Mouse (Mus musculus) erythroid progenitor cell, adult 5-6 weeks (primary cell): ENCODE results near the gene Col5a1. TPM values are rescaled to one million over a fixed set of nuclear protein-coding genes. Genes with fewer than 3 reads are reported as not detected.

ENCODE experiments used
- ATAC-seq: replicated peaks from 2 replicates; pipeline ENCODE4 v1.8.0; 2016; ENCODE audit warnings: moderate number of reproducible peaks, mild to moderate bottlenecking, moderate TSS enrichment, inconsistent platforms; ENCODE audit not compliant: poor library complexity, low FRiP score, severe bottlenecking
- total RNA-seq, 2 experiments: library from RNA; stranded (forward) in 1 of 2; stranded (reverse) in 1 of 2; fragments of 150-400 nt in 1 of 2; fragments of 186-747, 209-891 nt in 1 of 2; gene quantifications; 2 replicates each; pipeline versions ENCODE4 v1.2.3 to v1.2.4; 2015 to 2017; ENCODE audit warnings: low replicate concordance in 2 of 2

Gene Col5a1
- total RNA-seq, 2 experiments from 2014 or later, result 7.0 to 10.9 TPM

DNA sequence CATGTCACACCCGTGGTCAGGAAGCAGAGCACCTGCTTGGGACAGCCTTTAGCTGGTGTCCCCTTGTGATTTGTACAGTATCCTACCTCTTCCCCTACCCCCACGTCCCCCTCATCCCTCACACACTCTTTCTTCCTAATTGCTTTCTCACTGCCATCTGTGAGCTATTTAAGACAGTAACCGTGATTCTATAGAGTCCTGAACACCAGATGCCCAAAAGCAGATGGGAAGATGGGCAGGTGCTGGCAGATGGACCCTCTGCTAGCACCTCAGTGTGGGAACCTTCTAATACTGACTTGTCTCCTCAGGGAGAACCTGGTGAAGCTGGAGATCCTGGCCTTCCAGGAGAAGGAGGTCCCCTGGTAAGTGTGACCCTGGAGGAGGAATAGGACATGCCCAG lies 126.1 kb downstream of the Col5a1 start:
- no peak for ATAC-seq

DNA sequence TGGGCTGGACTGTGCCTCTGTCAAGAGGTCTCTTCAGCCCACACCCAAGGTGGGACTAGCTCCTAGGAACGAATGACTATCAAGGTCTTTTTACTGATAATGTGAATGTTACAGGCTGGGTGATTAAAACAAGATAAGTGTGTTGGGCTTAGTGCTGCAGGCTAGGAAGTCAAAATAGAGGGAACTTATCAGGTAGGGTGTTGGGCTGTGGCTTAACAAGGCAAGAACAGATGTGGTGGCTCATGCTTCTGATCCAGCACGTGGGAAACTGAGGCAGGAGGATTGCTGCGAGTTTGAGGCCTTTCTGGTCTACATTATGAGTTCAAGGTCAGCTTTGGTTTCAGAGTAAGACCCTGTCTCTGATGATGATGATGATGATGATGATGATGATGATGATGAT lies 128.6 kb downstream of the Col5a1 start:
- ATAC-seq, result no peak

DNA sequence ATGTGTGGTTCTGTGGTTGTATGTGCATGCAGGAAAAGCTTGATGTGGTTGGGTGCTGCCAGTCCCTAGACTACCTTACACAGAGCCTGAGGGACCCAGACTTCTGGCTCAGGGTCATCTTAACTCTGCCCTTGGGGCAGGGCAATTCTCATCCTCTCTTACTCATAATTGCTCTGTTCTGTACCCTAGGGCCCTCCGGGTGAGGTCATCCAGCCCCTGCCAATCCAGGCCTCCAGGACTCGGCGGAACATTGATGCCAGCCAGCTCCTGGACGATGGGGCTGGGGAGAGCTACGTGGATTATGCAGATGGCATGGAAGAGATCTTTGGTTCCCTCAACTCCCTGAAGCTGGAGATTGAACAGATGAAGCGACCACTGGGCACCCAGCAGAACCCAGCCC lies 138.2 kb downstream of the Col5a1 start:
- ATAC-seq, result no peak

DNA sequence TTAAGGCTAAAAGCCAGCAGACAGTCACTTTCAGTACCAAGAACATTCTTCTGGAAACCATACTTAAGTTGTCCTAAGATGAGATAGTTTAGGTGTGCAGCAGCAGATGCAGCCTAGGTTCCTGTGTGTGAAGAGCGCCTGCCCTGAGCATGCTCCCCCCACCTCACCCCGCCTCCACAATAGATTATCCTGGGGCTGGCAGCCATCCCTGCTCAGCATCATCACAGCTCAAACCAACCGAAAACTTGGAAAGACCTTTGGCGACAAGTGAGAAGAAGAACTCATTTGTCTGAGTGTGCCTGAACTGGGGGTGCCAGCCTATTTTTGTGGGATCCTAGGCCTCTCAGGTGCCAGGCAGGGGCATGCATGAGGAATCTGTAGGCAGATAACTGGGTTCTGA lies 139.6 kb downstream of the Col5a1 start:
- ATAC-seq, result no peak

DNA sequence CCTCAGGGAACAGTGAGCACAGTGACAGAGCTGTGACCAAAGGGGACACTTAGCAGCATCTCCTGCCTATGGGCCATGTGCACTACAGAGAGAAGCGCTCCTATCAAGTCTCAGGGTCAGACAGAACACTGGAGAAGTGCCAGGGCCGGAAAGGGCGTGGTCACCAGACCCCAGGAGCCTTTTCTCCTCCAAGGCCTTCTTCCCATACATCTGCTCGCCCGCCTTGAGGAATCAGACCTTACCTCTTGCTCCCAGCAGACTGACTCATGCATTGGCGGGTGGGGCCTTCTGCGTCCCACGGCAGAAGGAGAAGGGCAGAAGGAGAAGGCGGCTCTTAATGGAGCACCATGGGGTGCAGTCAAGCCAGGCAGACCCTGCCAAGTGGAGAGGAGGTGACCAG lies 145.6 kb downstream of the Col5a1 start:
- ATAC-seq, result peak; percentile 61

DNA sequence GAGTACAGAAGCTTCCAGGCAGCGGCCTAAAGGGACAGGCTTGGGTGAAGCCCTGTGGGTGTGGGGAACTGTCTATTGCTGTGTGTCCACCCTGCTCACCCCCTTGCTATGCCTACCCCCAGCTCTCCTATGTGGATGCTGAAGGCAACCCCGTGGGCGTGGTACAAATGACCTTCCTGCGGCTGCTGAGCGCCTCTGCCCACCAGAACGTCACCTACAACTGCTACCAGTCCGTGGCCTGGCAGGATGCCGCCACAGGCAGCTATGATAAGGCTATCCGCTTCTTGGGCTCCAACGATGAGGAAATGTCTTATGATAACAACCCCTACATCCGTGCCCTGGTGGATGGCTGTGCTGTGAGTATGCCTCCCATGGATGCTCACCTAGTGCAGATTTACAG lies 146.2 kb downstream of the Col5a1 start:
- peak; percentile 73 for ATAC-seq

DNA sequence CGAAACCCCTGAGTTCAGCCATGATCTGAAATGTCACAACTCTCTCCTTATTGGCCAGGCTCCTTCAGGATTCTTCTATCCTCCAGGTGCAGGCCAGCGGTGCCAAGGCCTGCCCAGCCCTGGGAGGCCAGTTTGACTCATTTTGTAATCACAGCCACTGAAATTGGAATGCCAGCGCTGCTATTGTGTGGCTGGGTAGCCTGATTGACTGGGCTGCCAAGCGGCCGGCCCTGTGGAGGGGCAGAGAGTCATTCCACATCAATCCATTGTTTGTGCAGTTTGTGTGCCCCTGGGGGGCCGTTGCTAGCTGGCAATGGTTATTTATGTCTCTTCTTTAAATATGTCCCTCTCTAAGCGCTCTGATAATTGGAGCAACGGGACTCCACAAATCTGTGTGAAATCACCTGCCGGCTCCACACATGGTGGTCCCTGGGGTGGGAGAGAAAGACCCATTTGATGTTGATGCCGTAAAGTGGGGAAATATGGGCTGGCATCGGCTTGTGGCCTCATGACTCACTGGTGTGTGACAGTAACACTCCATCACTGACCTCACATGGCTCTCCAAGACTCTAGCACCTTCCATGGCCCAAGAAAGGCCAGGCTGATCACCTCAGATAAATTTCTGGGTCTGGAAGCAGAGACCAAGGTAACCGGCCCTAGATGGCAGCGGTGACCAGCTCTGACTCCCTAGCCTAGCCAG lies 147.9 kb downstream of the Col5a1 start:
- ATAC-seq, result no peak

DNA sequence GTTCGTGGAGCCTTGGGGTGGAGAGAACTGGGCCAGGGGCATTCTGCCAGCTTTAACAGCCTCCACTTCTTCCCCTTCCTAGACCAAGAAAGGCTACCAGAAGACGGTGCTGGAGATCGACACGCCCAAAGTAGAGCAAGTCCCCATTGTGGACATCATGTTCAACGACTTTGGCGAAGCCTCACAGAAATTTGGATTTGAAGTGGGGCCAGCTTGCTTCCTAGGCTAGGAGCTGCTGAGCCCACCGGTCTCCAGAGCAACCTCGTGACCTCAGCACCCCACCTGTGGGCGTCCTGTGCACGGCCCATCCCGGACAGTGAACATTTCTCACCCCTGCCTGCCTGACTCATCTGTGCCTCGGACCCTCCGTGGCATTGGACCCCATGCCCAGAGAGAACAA lies 150.6 kb downstream of the Col5a1 start:
- no peak for ATAC-seq

DNA sequence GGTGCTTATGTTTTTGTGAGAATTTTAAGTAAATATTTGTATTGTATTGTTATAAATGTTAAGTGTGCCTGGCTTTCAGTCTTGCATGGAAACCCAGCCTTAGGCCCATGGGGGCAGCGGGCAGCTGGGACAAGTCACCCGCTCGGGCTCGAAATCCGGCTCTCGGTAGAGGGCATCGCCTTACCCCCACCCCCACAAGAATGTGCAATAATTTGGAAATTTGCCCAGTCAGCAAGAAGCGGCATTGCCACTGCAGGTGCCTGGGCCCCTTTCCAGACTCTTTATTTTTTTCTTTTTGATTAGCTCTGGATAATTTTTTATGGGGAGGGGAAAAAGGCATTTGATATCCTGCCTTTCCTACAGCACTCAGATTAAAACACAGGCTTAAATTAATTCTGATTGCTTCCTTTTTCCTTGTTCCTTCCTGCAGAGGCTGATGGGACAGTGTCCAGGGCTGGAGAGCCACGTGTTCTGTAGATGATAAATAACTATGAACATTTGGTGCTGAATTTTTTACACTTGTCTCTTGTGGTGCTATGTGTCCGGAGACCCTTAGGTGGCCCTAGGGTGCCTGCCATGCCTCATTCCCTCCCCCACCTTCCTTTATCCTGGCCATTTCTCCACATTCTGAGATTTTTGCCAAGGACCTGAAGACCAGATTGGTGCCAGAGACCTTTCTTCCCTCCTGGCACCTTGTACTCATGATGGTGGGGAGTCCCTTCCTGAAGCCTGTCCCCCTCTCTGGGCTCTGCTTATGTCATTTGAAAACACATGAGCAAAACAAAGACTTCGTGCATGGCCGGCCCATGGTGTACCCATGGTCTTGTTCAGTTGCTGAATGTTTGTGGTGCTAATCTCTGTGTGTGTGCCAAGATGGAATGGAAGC lies 151.5 kb downstream of the Col5a1 start:
- ATAC-seq, result no peak

DNA sequence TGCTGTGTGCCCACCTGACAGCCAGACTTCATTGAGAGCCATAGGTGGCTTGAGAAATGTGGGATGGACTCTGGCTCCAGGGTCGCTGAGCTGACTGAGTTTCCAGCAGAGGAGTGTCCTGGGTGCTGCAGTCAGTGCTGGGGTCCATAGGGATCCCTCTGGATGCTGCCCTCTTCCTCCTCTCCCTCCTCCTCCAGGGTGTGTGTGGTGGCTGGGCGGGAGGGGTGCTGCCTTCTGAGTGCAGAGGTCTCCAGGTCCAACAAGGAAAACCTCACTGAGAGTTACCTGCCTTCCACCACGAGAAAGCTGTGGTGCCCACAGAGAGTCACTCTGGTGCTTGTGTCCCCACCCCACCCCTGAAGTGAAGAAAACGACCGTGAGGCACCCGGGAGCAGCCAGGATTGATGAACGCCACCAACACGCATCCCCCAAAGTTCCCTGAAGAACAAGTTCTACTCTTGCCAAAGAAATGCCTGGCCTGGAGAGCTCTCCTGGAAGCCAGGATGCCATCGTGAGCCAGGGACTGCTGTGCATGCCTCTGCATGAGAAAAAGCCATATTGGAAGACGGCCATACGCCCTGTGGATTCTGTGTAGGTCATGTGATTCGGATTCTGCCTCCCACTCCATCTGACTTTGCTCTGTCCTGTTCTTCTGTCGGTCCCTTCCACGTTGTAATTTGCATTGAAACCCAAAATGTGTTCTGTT lies 152.3 kb downstream of the Col5a1 start:
- no peak for ATAC-seq

DNA sequence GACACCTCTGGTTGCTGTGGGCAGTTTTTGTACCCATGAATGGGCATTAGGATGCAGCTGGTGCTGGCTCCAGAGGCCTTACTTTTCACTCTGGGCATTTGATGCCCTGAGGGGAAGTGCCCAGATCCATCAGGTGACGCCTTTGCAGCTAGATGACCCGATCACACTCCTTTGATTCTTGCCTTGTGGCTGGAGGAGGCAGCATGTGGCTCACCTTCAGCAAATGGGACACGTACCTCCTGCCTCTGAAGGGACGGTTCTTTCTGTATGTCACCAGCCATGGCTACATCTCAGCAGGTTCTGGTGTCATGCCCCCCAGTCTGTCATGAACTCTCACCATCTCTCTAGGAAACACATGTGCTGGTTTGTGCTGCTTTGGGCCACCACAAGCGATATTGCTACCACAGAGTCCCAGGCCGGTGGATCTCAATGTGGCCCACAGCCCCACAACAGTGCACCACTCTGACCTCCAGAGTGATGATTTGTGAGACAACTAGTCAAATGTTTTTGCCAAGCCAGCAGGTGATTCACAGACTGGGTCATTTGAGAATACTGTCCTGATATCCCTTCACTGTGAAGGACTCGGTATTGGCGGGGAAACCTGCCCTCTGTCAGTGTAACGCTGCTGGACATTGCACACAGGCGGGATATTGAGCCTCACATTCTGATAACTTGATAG lies 153.6 kb downstream of the Col5a1 start:
- no peak for ATAC-seq

DNA sequence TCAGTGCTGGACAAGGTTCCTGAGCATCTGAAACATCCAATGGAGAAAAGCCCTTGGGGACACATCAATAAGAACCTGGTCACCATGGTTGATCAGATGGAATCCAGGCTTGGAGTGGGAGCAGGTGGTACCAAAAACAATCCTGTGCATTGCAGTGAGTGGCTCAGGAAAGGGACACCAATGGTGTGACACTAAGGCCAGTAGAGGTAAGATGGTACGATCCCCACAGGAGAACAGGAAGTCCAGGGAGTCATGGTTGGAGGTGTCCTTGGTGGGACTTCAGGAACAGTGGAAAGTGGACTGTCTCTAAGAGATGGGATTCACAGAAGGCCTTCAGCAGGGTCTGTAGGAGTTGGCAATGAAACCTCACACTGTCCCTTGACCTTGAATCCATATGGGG lies 154.2 kb downstream of the Col5a1 start:
- no peak for ATAC-seq

DNA sequence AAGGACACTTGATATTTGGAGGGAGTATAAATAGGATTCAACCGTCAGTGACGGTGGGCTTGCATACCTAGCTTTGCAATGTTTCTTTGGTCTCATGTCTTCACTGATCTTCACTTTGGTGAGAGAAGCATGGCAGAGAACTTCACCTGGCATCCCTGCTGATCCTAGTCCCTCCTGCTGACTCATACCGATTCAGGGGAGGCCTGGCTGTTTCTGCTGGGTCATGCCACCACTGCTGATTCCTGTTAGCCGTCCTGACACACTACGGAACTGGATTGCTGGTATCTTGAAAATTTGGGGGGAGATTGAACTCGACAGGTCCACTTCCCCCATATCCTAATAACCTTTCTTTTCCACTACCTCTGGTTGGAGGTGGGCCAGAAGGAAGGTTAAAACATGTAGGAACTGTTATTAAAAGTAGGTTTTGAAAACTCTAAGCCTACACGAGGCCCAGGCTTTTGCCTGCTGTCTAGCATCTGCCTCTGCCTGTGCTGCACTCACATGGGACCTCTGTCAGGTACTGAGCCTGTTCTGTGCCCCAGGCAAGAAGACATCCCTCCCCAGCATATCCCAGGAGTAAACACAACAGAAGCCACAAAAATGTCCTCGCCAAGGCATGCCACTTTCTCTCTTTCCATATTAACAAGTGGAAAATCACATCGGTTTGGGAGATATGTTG lies 158.8 kb downstream of the Col5a1 start:
- no peak for ATAC-seq

DNA sequence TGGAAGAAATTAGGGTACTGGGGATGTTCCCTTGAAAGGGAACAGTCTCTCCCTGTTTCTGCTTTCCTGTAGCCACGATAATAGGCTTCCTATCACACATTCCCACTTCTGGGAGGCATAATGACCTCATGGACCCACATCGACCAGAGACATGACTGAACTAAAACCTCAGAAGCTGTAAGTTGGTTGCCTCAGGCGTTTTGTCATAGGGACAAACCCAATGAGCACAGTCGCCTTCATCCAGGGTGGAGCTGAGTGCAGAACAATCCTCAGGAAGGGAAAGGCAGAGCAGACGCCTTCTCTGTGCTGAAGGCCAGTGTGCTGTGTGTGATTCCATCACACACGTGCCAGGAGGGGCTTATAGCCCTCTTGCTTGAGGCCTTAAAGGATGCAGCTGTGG lies 160.1 kb downstream of the Col5a1 start:
- ATAC-seq, result no peak

DNA sequence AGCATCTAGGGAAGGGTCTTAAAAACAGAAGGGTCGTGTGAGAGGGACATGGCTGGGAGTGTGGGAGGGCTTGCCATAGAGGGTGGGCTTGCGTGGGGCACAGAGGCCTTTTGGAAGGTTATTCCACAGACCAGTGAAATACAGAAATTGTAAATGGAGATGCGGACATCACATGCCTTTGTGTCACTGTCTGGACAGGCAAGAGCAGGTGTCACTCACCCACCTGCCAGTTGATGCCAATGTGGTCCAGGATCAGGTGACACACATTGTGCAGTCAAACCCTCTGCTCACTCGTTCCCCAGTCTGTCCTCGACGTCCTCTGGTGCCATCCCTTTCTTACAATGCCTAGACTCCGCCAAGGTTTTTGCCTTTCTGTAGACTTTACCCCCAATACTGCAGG lies 160.9 kb downstream of the Col5a1 start:
- no peak for ATAC-seq

DNA sequence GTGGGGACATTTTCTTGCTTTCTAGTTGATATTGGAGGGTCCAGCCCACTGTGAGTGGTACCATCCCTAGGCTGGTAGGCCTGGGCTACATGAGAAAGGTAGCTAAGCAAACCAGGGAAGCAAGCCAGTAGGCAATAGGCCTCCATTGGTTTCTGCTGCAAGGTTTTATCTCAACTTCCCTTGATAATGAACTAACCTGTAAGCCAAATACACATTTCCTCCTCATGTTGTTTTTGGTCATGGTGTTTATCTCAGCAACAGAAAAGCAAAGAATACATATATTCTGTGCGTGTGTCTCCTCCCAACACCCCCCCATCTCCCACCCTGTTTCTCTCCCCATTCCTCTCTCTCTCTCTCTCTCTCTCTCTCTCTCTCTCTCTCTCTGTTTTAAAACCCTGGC lies 173.7 kb downstream of the Col5a1 start:
- ATAC-seq, result no peak

DNA sequence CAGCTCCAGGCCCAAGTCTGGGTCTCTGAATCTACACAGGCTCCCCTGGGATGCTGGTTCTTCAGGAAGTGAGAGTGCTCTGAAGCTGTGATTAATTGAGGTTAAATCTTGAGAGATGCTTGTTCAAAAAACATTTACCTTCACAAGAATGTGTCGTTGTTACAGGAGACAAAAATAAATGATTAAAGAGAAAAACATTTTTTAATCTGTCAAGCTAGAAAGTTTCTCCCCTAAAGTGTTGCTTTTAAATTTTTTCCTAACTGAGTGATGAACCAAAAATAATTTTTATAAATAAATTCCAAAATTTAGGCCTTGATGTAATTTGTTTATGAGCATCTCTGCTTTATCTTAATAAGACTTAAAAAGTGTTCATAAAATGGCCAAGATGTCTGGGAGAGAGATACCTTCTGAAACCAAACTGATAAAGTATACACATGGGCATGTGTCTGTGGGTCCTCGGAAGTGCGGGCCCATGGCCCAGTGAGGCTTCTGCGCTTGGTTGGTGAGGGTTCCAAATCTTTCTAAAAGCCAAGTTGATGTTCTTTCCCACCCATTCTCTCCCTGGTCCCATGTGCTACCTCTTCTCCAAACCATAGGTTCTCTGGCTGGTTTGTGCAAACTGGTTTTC lies 177.6 kb downstream of the Col5a1 start:
- ATAC-seq, result peak; percentile 48

DNA sequence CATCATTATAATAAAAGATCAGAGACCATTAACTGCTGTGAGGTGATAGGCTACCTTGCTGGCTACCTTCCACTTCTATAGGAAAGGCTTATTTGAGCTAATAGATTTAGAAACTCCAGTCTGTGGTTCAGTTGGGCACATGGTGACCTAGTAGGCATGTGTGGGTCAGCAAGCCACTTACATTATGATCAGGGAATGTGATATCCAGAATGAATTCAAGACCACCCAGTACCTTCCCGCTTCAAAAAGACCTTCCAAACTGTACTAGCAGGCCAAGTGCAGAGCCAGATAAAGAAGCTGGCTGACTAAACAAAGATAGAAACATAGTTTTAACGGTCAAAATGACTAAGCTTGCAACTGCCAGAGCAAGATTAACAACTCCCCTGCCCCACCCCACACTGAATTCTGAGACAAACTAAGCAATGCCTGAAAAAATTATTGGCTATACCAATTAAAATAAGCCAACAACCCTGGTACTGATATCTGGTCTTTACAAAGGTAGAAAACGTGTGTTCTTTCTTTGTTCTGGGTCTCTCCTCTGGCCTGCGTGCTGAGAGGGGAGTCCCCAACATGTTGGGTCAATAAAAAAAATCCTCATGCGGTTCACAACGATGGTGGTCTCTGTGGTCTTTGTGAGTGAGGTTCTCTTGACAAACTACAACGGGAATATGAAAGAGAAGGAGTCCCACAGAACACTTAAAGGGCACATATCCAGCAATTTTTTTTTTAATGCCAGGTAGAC lies 178.3 kb downstream of the Col5a1 start:
- peak; percentile 51 for ATAC-seq
